Mouse (Mus musculus): ENCODE results near the gene Atf7. TPM values are rescaled to one million over a fixed set of nuclear protein-coding genes. Genes with fewer than 3 reads are reported as not detected.
"Not testable (repeated sequence)": the region's sequence is repeated elsewhere in the genome, so short reads cannot be mapped to it uniquely, and the experiment has no call there.

The Atf7 gene
- polyA plus RNA-seq, 1 experiment from 2014 or later = 46.2 TPM

- Histone ChIP-seq H3K9me3 (no peaks in the 10 kb centered on the region), H3K4me1 (peaks cover 2% of the 10 kb centered on the region; the same call in 1 of the 2 replicates), H3K27ac (no peak overlapping the region), H3K4me3 (no peak overlapping the region), H3K9ac (no peak overlapping the region), H3K36me3 (peaks cover 8% of the 10 kb centered on the region; the same call in 1 of the 2 replicates), H3K27me3 (no peaks in the 10 kb centered on the region), H3K4me2 (no peak overlapping the region)
- no peak for ATAC-seq (ENCODE audit: insufficient number of reproducible peaks, insufficient read depth, low FRiP score, low TSS enrichment, low read depth)
- 98% methylated on average over 1 of the region's 1 CpGs for WGBS
These were observed 7.6 kb downstream of the Atf7 start for GRCm38 (mm10) chr15:102617654-102618053.

- no peak overlapping the region for H3K9ac ChIP-seq
- no peak overlapping the region for H3K27ac ChIP-seq
- WGBS = 91% methylated on average over 2 of the region's 2 CpGs
- H3K4me1 ChIP-seq = no peaks in the 10 kb centered on the region
- H3K4me2 ChIP-seq = no peak overlapping the region
- ATAC-seq (ENCODE audit: insufficient number of reproducible peaks, insufficient read depth, low FRiP score, low TSS enrichment, low read depth) = no peak
- H3K9me3 ChIP-seq = no peaks in the 10 kb centered on the region
- peaks cover 8% of the 10 kb centered on the region; the same call in 1 of the 2 replicates for H3K36me3 ChIP-seq
- no peak overlapping the region for H3K4me3 ChIP-seq
- H3K27me3 ChIP-seq = no peaks in the 10 kb centered on the region
These were observed 9.1 kb downstream of the Atf7 start for GRCm38 (mm10) chr15:102616174-102616573.

GRCm38 (mm10) chr15:102614224-102614623, 11.0 kb downstream of the Atf7 start:
- Histone ChIP-seq H3K27me3 (no peaks in the 10 kb centered on the region), H3K4me3 (no peak overlapping the region), H3K27ac (no peak overlapping the region), H3K4me2 (no peak overlapping the region), H3K4me1 (no peaks in the 10 kb centered on the region), H3K36me3 (no peaks in the 10 kb centered on the region), H3K9ac (no peak overlapping the region), H3K9me3 (no peaks in the 10 kb centered on the region)
- ATAC-seq (ENCODE audit: insufficient number of reproducible peaks, insufficient read depth, low FRiP score, low TSS enrichment, low read depth) = no peak

- Histone ChIP-seq H3K9ac (no peak overlapping the region), H3K9me3 (no peaks in the 10 kb centered on the region), H3K4me1 (no peaks in the 10 kb centered on the region), H3K4me2 (no peak overlapping the region), H3K27ac (no peak overlapping the region), H3K36me3 (no peaks in the 10 kb centered on the region), H3K4me3 (no peak overlapping the region), H3K27me3 (no peaks in the 10 kb centered on the region)
- ATAC-seq (ENCODE audit: insufficient number of reproducible peaks, insufficient read depth, low FRiP score, low TSS enrichment, low read depth) = no peak
These were observed 12.3 kb downstream of the Atf7 start for GRCm38 (mm10) chr15:102612966-102613365.

GRCm38 (mm10) chr15:102608586-102608985, 16.7 kb downstream of the Atf7 start:
- H3K4me3 ChIP-seq; H3K27ac ChIP-seq; H3K36me3 ChIP-seq; H3K9me3 ChIP-seq; H3K27me3 ChIP-seq; ATAC-seq (ENCODE audit: insufficient number of reproducible peaks, insufficient read depth, low FRiP score, low TSS enrichment, low read depth); H3K4me2 ChIP-seq; H3K4me1 ChIP-seq; H3K9ac ChIP-seq: not testable (repeated sequence)
- 75% methylated on average over 1 of the region's 1 CpGs for WGBS

- H3K36me3 ChIP-seq = peaks cover 5% of the 10 kb centered on the region
- no peak for ATAC-seq (ENCODE audit: insufficient number of reproducible peaks, insufficient read depth, low FRiP score, low TSS enrichment, low read depth)
- H3K4me1 ChIP-seq = peaks cover 19% of the 10 kb centered on the region
- H3K9ac ChIP-seq = no peak overlapping the region
- H3K4me3 ChIP-seq = no peak overlapping the region
- no peaks in the 10 kb centered on the region for H3K9me3 ChIP-seq
- H3K27ac ChIP-seq = peak overlapping the region; percentile 55
- no peaks in the 10 kb centered on the region for H3K27me3 ChIP-seq
- 0 out of 2 replicates have a peak overlapping the region, but pooled peaks have one; percentile 24 for H3K4me2 ChIP-seq
- 48% methylated on average over 8 of the region's 8 CpGs for WGBS
These were observed 31.1 kb downstream of the Atf7 start for GRCm38 (mm10) chr15:102593996-102594656.

GRCm38 (mm10) chr15:102592674-102593073, 32.6 kb downstream of the Atf7 start:
- no peak overlapping the region for H3K9ac ChIP-seq
- H3K9me3 ChIP-seq = no peaks in the 10 kb centered on the region
- peaks cover 19% of the 10 kb centered on the region for H3K4me1 ChIP-seq
- H3K27me3 ChIP-seq = no peaks in the 10 kb centered on the region
- H3K4me3 ChIP-seq = no peak overlapping the region
- H3K27ac ChIP-seq = no peak overlapping the region
- WGBS = 42% methylated on average over 1 of the region's 1 CpGs
- no peak for ATAC-seq (ENCODE audit: insufficient number of reproducible peaks, insufficient read depth, low FRiP score, low TSS enrichment, low read depth)
- H3K36me3 ChIP-seq = peaks cover 5% of the 10 kb centered on the region
- no peak overlapping the region for H3K4me2 ChIP-seq

- Histone ChIP-seq H3K4me1 (peaks cover 18% of the 10 kb centered on the region), H3K9ac (no peak overlapping the region), H3K27me3 (no peaks in the 10 kb centered on the region), H3K36me3 (peaks cover 5% of the 10 kb centered on the region), H3K9me3 (no peaks in the 10 kb centered on the region), H3K4me3 (no peak overlapping the region), H3K4me2 (no peak overlapping the region), H3K27ac (no peak overlapping the region)
- ATAC-seq (ENCODE audit: insufficient number of reproducible peaks, insufficient read depth, low FRiP score, low TSS enrichment, low read depth) = no peak
- WGBS = 92% methylated on average over 1 of the region's 1 CpGs
These were observed 34.7 kb downstream of the Atf7 start for GRCm38 (mm10) chr15:102590567-102590966.

GRCm38 (mm10) chr15:102589826-102590225, 35.4 kb downstream of the Atf7 start:
- Histone ChIP-seq H3K27ac (no peak overlapping the region), H3K36me3 (peaks cover 5% of the 10 kb centered on the region), H3K9ac (no peak overlapping the region), H3K27me3 (no peaks in the 10 kb centered on the region), H3K9me3 (no peaks in the 10 kb centered on the region), H3K4me1 (peaks cover 12% of the 10 kb centered on the region), H3K4me3 (no peak overlapping the region), H3K4me2 (no peak overlapping the region)
- WGBS = 96% methylated on average over 8 of the region's 8 CpGs
- ATAC-seq (ENCODE audit: insufficient number of reproducible peaks, insufficient read depth, low FRiP score, low TSS enrichment, low read depth) = no peak

- Histone ChIP-seq H3K4me2 (no peak overlapping the region), H3K27me3 (no peaks in the 10 kb centered on the region), H3K4me1 (peaks cover 6% of the 10 kb centered on the region), H3K9me3 (no peaks in the 10 kb centered on the region), H3K4me3 (no peak overlapping the region), H3K36me3 (peaks cover 5% of the 10 kb centered on the region), H3K27ac (no peak overlapping the region), H3K9ac (no peak overlapping the region)
- 85% methylated on average over 5 of the region's 5 CpGs for WGBS
- ATAC-seq (ENCODE audit: insufficient number of reproducible peaks, insufficient read depth, low FRiP score, low TSS enrichment, low read depth) = no peak
These were observed 39.8 kb downstream of the Atf7 start for GRCm38 (mm10) chr15:102585501-102585900.

- Histone ChIP-seq H3K4me1 (peaks cover 6% of the 10 kb centered on the region), H3K9ac (no peak overlapping the region), H3K4me2 (no peak overlapping the region), H3K27ac (no peak overlapping the region), H3K36me3 (0 out of 2 replicates have a peak, but pooled peaks cover 6% of the 10 kb centered on the region), H3K4me3 (no peak overlapping the region), H3K27me3 (no peaks in the 10 kb centered on the region), H3K9me3 (no peaks in the 10 kb centered on the region)
- 43% methylated on average over 8 of the region's 8 CpGs for WGBS
- ATAC-seq (ENCODE audit: insufficient number of reproducible peaks, insufficient read depth, low FRiP score, low TSS enrichment, low read depth) = no peak
These were observed 41.4 kb downstream of the Atf7 start for GRCm38 (mm10) chr15:102583708-102584383.

- Histone ChIP-seq H3K36me3 (peaks cover 13% of the 10 kb centered on the region; the same call in 1 of the 2 replicates), H3K4me3 (no peak overlapping the region), H3K9me3 (no peaks in the 10 kb centered on the region), H3K4me1 (peaks cover 6% of the 10 kb centered on the region), H3K4me2 (no peak overlapping the region), H3K27me3 (no peaks in the 10 kb centered on the region), H3K9ac (no peak overlapping the region), H3K27ac (no peak overlapping the region)
- 45% methylated on average over 1 of the region's 1 CpGs for WGBS
- ATAC-seq (ENCODE audit: insufficient number of reproducible peaks, insufficient read depth, low FRiP score, low TSS enrichment, low read depth) = no peak
These were observed 44.1 kb downstream of the Atf7 start for GRCm38 (mm10) chr15:102581205-102581604.

Data from embryonic facial prominence, embryonic 13.5 days (tissue).